Mouse (Mus musculus) forebrain, postnatal 0 days (tissue): ENCODE data around the gene Btbd6. TPM values are rescaled to one million over a fixed set of nuclear protein-coding genes. Genes with fewer than 3 reads are reported as not detected.

Experiments
- ATAC-seq: fragments of 200-750 bp; cut with Nextera tagmentation; 2 replicates; pipeline ENCODE4 v1.8.0; 2017; ENCODE audit warnings: mild to moderate bottlenecking, moderate library complexity
- DNase-seq: peaks from one replicate; pipeline ENCODE4 v3.0.0-alpha.2; 2015
- H3K27ac ChIP-seq: fragments of 300-500 bp; sonication (generic); 2 replicates; pipeline ENCODE4 v1.5.1; 2014; ENCODE audit warnings: low read depth, mild to moderate bottlenecking, antibody characterized with exemption, low read length, moderate library complexity, mixed read lengths
- H3K27me3 ChIP-seq: fragments of 300-500 bp; sonication (generic); 2 replicates; pipeline ENCODE4 v1.6.1; 2014; ENCODE audit warnings: mild to moderate bottlenecking, low read length, mixed read lengths; ENCODE audit not compliant: insufficient read depth
- H3K36me3 ChIP-seq: fragments of 300-500 bp; sonication (generic); 2 replicates; pipeline ENCODE4 v1.6.1; 2014; ENCODE audit warnings: mild to moderate bottlenecking, moderate library complexity; ENCODE audit not compliant: insufficient read depth
- H3K4me1 ChIP-seq: fragments of 300-500 bp; sonication (generic); 2 replicates; pipeline ENCODE4 v1.6.1; 2014; ENCODE audit warnings: antibody characterized with exemption; ENCODE audit not compliant: insufficient read depth
- H3K4me2 ChIP-seq: fragments of 300-500 bp; sonication (generic); 2 replicates; pipeline ENCODE4 v1.6.1; 2014; ENCODE audit warnings: low read depth, mild to moderate bottlenecking, moderate library complexity
- H3K4me3 ChIP-seq: fragments of 300-500 bp; sonication (generic); 2 replicates; pipeline ENCODE4 v1.5.1; 2014; ENCODE audit warnings: low read depth, low read length, mixed read lengths
- H3K9ac ChIP-seq: fragments of 300-500 bp; sonication (generic); 2 replicates; pipeline ENCODE4 v1.6.1; 2014; ENCODE audit warnings: mild to moderate bottlenecking
- H3K9me3 ChIP-seq: fragments of 300-500 bp; sonication (generic); 2 replicates; pipeline ENCODE4 v1.6.1; 2016; ENCODE audit warnings: low read length
- CTCF ChIP-seq: sonication (generic); IDR thresholded peaks from 2 replicates; pipeline ENCODE4 v1.5.1; 2016; ENCODE audit warnings: antibody characterized with exemption, control low read depth, low read depth
- WGBS: fragments of 180-500 bp; shearing (Covaris S2); extraction: QIAGEN DNeasy Blood & Tissue Kit; methylation state at CpG from one replicate; pipeline ENCODE4 v1.1.7; 2014; 5-methylcytosine and 5-hydroxymethylcytosine counted together
- polyA plus RNA-seq: library from polyadenylated mRNA; unstranded; fragments of >200 nt; fragmentation: Nextera tagmentation; extraction: Ambion mirVana; gene quantifications from 2 replicates; pipeline ENCODE4 v1.2.1, GENCODE M21; 2015
- total RNA-seq: library from RNA; depleted of rRNA; stranded (reverse); fragments of >200 nt; gene quantifications from 2 replicates; pipeline ENCODE4 v1.2.3, GENCODE M21; 2014

Btbd6 gene
- total and polyA plus RNA-seq, 2 experiments from 2014 or later = 54.3 to 60.4 TPM

- ATAC-seq = no peak
- Histone ChIP-seq H3K36me3 (no peaks in the 10 kb centered on the region), H3K27me3 (no peaks in the 10 kb centered on the region), H3K9me3 (no peaks in the 10 kb centered on the region), H3K9ac (no peak overlapping the region), H3K4me3 (no peak overlapping the region), H3K27ac (no peak overlapping the region), H3K4me1 (peaks cover 10% of the 10 kb centered on the region; the same call in 1 of the 2 replicates), H3K4me2 (no peak overlapping the region)
- DNase-seq = no peak
- TF ChIP-seq CTCF = no peak
- 85% methylated on average over 10 of the region's 10 CpGs for whole genome bisulfite sequencing
Measured at GRCm38 (mm10) chr12:112938366-112938765, 37.9 kb upstream of the Btbd6 start.

- Histone ChIP-seq H3K9ac (no peak overlapping the region), H3K27ac (no peak overlapping the region), H3K36me3 (no peaks in the 10 kb centered on the region), H3K4me2 (no peak overlapping the region), H3K27me3 (no peaks in the 10 kb centered on the region), H3K4me3 (no peak overlapping the region), H3K4me1 (peaks cover 10% of the 10 kb centered on the region; the same call in 1 of the 2 replicates), H3K9me3 (no peaks in the 10 kb centered on the region)
- ATAC-seq (no peak), DNase-seq (no peak)
- WGBS = 54% methylated on average over 10 of the region's 10 CpGs
- TF ChIP-seq CTCF = peak; percentile 52
Measured at GRCm38 (mm10) chr12:112938873-112939565, 37.3 kb upstream of the Btbd6 start.

DNA sequence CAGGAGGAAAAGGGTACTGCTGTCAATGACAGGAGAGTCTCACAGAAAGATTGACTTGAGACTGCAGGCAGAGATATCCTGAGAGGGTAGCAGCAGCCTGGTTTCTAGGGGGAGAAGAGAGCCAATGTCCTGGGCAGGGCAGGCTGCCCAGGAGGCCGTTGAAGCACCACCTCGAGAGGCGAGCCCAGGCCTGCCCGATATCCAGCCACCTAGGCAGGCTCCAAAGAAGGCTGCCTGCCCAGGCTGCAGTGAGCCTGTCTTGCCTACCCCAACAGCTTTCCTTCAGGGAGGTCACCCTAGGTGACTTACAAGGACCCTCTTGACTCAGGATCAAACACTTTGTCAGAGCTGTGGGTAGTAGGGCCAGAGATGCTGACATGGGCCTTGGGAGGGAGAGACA is 36.0 kb upstream of the Btbd6 start:
- DNase-seq = no peak
- Histone ChIP-seq H3K4me1 (peaks cover 10% of the 10 kb centered on the region; the same call in 1 of the 2 replicates), H3K9me3 (no peaks in the 10 kb centered on the region), H3K9ac (no peak overlapping the region), H3K27ac (no peak overlapping the region), H3K27me3 (no peaks in the 10 kb centered on the region), H3K4me3 (no peak overlapping the region), H3K4me2 (no peak overlapping the region), H3K36me3 (no peaks in the 10 kb centered on the region)
- no peak for ATAC-seq
- 77% methylated on average over 4 of the region's 4 CpGs for WGBS
- no peak for TF ChIP-seq CTCF

DNA sequence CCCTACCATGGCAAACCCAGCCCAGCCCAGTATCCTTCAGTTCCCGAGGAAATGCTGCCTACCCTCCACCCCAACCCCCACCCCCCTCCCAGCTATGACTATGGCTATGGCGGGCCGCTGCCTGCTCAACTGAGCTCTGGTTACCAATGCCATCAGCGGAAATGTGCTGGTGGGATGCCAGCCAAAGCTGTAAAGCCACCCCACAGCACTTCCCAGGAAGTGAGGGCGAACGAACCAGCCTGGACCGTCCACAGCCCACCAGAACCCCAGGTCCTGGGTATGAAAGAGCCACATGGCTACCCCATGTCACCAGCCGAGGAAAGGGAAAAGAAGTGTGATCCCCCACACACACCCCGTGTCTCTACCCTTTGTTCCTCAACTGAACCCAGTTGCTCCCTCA is 35.6 kb upstream of the Btbd6 start:
- no peak overlapping the region for H3K4me2 ChIP-seq
- no peak for TF ChIP-seq CTCF
- no peaks in the 10 kb centered on the region for H3K9me3 ChIP-seq
- H3K4me1 ChIP-seq = peaks cover 10% of the 10 kb centered on the region; the same call in 1 of the 2 replicates
- no peak for DNase-seq
- no peaks in the 10 kb centered on the region for H3K27me3 ChIP-seq
- H3K9ac ChIP-seq = no peak overlapping the region
- no peaks in the 10 kb centered on the region for H3K36me3 ChIP-seq
- H3K4me3 ChIP-seq = no peak overlapping the region
- H3K27ac ChIP-seq = no peak overlapping the region
- no peak for ATAC-seq
- 80% methylated on average over 9 of the region's 9 CpGs for WGBS

- peak overlapping the region; percentile 40; the same call in 1 of the 2 replicates for H3K27ac ChIP-seq
- no peaks in the 10 kb centered on the region for H3K27me3 ChIP-seq
- peak overlapping the region; percentile 76 for H3K9ac ChIP-seq
- TF ChIP-seq CTCF = no peak
- H3K36me3 ChIP-seq = no peaks in the 10 kb centered on the region
- ATAC-seq (peak; percentile 2; the same call in 1 of the 2 replicates), DNase-seq (peak; percentile 19)
- peak overlapping the region; percentile 79 for H3K4me3 ChIP-seq
- H3K4me2 ChIP-seq = peak overlapping the region; percentile 69
- no peaks in the 10 kb centered on the region for H3K9me3 ChIP-seq
- H3K4me1 ChIP-seq = peaks cover 10% of the 10 kb centered on the region; the same call in 1 of the 2 replicates
- WGBS = 36% methylated on average over 10 of the region's 10 CpGs
Measured at GRCm38 (mm10) chr12:112941156-112941775, 35.0 kb upstream of the Btbd6 start.

DNA sequence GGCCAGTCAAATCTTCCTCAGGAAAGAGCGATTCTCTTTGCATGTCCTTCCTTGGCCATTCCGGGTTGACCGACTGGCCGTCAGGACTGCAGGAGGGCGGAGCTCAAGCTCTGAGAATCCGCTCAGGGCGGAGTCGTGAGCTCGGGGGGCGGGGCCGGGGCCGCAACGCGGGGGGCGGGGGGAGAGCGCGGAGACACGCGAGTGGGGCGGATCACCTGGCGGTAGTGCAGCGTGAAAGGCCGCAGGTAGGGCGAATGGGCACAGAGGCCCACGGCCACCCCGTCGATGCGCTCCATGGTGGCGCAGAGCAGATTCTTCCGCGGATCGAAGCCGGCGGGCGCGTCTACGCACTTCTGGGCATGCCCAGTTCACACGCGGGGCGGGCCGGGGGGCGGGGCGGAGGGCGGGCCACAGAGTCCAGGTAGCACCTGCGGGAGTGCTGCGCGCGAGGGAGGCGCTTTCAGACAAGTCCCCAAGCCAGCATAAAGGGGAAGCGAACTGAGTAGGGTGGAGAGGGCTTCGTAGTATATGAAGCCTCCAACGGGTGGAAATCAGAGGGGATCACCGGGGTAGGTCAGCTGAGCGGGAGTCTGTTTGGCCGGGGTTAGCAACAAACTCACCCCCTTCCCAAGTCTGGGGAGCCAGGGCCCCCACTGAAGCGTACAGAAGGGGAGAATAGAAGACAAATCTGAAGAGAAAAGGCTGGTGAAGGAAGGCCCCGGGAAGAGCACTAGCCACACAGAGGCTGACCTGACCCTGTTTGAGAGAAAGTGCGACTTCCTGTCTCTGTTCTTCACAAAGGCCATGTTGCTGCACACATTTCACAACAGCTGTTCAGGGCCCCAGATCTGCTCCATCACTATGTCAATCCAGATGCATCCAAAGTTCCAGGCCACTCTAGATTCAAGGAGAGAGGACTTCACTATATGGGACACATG is 34.2 kb upstream of the Btbd6 start, which contains the start of gene Nudt14:
Gene Nudt14, minus strand, starts transcription at position 349 of the 938 bp plus-strand sequence.
- Histone ChIP-seq H3K4me1 (peaks cover 10% of the 10 kb centered on the region; the same call in 1 of the 2 replicates), H3K9me3 (no peaks in the 10 kb centered on the region), H3K27ac (peak within 1 kb of the TSS; percentile 40; the same call in 1 of the 2 replicates), H3K27me3 (no peaks in the 10 kb centered on the region), H3K9ac (peak within 1 kb of the TSS; percentile 76), H3K36me3 (no peaks in the 10 kb centered on the region), H3K4me2 (peak within 1 kb of the TSS; percentile 69), H3K4me3 (peak within 1 kb of the TSS; percentile 79)
- 1% methylated on average over 55 of the region's 58 CpGs for WGBS
- ATAC-seq (peak; percentile 89), DNase-seq (peak; percentile 75)
- TF ChIP-seq CTCF = no peak
